Mouse (Mus musculus) heart, adult 9 months (tissue): ENCODE measurements around the gene Phrf1.

ENCODE experiments used
- DNase-seq, 2 experiments: peaks; one replicate each; pipeline ENCODE4 v3.0.0; 2022; ENCODE audit warnings: low spot score in 2 of 2

Gene Phrf1

DNA sequence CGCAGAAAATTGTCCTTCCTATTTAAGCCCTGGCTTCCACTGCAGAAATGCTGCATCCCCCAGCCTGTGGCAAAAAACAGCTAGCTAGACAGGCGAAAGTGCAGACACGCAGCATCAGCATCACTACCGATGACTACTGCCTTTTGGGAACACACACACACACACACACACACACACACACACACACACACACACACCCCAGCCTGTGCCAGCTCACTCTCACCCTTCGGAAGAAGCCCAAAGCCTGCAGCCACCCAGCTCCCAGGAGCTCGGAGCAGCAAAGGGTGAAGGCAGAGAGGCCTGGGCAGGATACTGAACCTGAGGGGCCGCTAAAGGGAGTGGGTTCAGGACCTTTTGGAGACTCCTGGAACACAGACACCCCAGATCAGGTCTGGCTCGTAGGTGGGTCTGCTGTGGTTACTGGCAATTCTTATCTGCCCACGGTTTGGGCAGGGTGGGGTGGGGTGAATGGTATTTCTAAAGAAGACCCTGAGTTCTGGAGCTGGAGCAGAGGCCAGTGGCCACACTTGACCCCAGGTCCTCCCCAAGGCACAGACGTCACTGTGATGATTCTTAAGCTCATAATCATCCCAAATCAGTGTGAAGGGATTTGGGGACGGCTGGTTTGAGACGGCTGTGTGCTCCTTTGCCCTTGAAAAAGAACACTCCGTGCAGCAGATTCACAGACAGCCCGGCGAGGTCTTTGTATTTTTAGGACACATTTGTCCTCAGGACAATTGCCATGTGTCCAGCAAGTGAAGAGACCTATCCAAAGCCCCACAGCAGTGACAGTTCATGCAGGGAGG, 64.2 kb downstream of the Phrf1 start:
- no peak for DNase-seq

DNA sequence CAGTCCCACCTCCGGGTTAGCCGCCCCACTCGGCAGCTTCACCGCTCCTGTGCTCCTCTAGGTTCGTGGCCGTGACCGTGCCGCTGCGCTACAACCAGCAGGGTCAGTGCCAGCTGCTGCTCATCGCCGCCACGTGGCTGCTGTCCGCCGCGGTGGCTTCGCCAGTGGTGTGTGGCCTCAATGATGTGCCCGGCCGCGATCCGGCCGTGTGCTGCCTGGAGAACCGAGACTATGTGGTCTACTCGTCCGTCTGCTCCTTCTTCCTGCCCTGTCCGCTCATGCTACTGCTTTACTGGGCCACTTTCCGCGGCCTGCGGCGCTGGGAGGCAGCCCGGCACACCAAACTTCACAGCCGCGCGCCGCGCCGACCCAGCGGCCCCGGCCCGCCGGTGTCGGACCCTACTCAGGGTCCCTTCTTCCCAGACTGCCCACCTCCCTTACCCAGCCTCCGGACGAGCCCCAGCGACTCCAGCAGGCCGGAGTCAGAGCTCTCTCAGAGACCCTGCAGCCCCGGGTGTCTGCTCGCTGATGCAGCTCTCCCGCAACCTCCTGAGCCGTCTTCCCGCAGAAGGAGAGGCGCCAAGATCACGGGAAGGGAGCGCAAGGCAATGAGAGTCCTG, 65.4 kb downstream of the Phrf1 start:
- no peak for DNase-seq

DNA sequence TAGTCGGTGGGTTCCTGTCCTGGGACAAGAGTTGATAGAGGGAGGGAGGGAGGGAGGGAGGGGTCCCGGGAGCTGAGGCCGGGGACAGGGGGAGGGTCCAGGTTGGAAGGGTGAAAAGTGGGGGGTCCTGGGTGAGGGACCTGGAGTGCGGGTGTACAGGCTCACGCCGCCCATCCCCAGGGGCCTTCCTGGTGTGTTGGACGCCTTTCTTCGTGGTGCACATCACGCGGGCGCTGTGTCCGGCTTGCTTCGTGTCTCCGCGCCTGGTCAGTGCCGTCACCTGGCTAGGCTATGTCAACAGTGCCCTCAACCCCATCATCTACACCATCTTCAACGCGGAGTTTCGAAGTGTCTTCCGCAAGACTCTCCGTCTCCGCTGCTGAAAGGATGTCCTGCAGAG, 65.9 kb downstream of the Phrf1 start:
- DNase-seq: no peak

DNA sequence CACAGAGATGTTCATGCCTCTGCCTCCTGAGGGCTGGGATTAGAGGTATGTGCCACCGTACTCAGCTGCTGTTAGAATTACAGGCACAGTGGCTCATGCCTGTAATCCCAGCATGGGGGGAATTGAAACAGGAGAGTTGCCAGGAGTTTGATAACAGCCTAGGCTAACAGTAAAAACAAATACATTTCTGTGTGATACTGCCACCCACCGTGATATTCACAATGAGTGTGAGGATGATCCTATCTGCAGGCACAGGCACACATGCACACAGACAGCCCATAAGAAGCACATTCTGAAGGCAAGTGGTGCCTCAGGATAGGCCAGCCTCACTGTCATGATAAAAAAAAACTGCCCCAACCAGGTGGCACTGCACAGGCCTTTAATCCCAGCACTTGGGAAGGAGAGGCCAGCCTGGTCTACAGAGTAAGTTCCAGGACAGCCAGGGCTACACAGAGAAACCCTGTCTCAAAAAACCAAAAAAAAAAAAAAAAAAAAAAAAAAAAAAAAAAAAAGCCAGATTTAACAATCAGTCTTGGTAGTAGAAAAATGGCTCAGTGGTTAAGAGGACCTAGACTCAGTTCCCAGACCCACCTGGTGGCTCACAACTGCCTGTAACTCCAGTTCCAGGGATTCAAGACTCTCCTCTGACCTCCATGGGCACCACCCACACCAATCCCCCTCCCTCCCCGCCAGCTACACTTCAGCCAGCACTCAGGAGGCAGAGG, 69.5 kb downstream of the Phrf1 start:
- no peak for DNase-seq

DNA sequence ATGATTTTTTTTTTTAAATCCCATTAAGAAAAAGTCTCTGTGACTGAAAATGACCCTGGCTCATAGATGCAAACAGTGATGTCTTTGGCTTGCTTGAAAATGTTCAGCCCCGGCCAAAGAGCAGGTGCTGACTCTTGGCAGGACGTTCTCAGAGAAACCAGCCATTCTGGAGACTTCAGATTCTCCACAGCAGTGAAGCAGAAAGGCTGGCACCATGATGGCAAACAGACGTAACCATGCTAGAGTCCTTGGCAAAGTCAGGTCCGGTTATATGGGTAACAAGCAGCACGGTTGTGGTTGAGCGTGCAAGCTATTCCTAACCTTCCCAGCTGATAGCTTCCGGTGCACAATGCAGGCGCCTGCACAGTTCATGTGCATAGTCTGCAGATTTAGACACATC, 70.6 kb downstream of the Phrf1 start:
- DNase-seq: no peak

DNA sequence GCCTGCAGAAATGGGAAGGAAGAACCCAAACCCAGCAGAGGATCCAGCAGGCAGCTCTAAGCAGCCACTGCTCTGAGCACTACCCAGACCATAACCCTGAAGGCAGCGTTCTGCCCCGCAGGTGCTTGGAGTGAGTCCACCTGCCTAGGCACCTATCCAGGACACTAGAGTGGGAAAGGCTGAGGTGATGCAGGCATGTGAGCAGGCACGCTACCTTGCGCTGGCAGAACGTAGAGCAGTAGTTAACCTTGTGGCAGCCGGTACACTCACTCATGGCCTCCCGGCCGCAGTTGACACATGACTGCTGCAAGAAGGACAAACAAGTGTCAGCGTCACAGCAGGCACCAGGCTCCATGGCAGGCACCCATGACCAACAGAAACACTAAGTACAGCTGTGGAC, 72.8 kb downstream of the Phrf1 start:
- no peak for DNase-seq

DNA sequence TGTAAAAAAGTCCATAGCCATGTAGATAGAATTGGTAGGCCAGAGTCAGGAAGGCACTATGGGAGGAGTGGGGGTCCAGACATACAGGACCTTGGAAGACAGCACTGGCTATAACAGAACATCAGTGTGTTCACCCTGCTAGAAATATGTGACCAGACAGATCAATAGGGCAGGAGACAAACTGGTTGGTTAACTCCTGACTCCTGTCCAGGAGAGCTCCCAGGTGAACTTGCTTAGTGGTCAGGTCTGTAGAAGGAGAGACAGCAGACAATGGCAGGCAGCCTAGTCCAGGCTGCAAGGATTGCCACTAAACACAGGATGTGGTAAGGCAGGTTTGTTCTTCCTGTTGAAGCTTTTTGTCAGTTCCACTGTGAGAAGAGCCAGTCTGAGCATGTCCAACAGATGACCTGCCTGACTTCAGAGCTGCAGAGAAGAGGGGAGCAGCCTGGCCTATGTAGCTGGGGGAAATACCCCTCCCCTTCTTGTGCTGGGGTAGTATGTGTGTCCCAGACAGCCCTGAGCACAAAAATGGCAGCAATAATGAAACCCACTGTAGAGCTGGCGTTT, 74.2 kb downstream of the Phrf1 start:
- no peak for DNase-seq

DNA sequence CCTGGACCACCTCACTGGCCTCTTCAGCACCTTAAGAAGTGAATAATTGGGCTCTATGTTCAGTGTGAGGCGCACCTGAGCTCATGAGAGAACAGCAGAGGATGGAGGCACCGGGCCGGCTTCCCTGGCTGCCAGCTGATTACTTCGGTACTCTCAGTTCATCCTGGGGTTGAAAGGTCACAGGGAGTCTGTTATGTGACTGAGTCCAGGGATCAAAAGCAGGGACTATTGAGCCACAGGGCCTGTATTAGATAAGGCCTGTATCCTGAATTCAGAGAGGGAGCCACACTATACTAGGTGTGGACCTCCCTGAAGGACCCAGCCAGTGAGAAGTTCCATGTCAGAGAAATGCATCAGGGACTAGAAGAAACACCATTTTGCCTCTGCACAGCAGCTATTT, 76.0 kb downstream of the Phrf1 start:
- no peak for DNase-seq
